Mouse (Mus musculus): ENCODE data around the gene Phb2. TPM values are rescaled to one million over a fixed set of nuclear protein-coding genes. Genes with fewer than 3 reads are reported as not detected.
"Not testable (repeated sequence)": the region's sequence is repeated elsewhere in the genome, so short reads cannot be mapped to it uniquely, and the experiment has no call there.

Gene Phb2
- total RNA-seq (2021): 100 to 1,000 TPM; 133 to 144 TPM
- long read RNA-seq, experiment 1, partial matches to known transcripts: 3 of 169 reads
- long read RNA-seq, experiment 1, other reads (novel, unspliced or antisense): 166 of 169 reads
- long read RNA-seq, experiment 2, partial matches to known transcripts: 2 of 98 reads
- long read RNA-seq, experiment 2, other reads (novel, unspliced or antisense): 95 of 98 reads

- peak; percentile 98 for DNase-seq (ENCODE audit: low spot score in 2 of 2)
Observed at GRCm38 (mm10) chr6:124711824-124712782, at the start of gene Phb2, which contains the start of gene Emg1. Gene Phb2 (plus strand): TSS chr6:124712336. Gene Emg1 (minus strand): TSS chr6:124712178.

GRCm38 (mm10) chr6:124662477-124663423 lies 49.4 kb upstream of the Phb2 start, which contains the start of gene Lpcat3:
Gene Lpcat3 (plus strand): TSS chr6:124663027.
- intact Hi-C loops (cut with DNase I): loop anchor here (2.0 kb wide), 1 partner anchor 40 kb away; no protein-coding TSS in a partner anchor
- DNase-seq (ENCODE audit: low spot score in 2 of 2): peak; percentile 98

More at GRCm38 (mm10) chr6:124711824-124712782, at the start of gene Phb2, which contains the start of gene Emg1:
- intact Hi-C loops (cut with DNase I): loop anchor here (2.0 kb wide), 1 partner anchor 29 kb away; the partner anchor contains the start of gene Grcc10

- intact Hi-C loops (cut with DNase I): loop anchor here (2.0 kb wide), 1 partner anchor 39 kb away; no protein-coding TSS in a partner anchor
- peak in 1 of 2 experiments; percentile 14 for DNase-seq (ENCODE audit: low spot score in 2 of 2)
Observed at GRCm38 (mm10) chr6:124663424-124663795, 48.7 kb upstream of the Phb2 start.

- intact Hi-C loops (cut with DNase I): no loop called here
Observed at GRCm38 (mm10) chr6:124664256-124664655, 47.9 kb upstream of the Phb2 start.

GRCm38 (mm10) chr6:124665011-124665410 lies 47.1 kb upstream of the Phb2 start:
- no peak for DNase-seq (ENCODE audit: low spot score in 2 of 2)
- intact Hi-C loops (cut with DNase I): no loop called here

More at GRCm38 (mm10) chr6:124664256-124664655, 47.9 kb upstream of the Phb2 start:
- DNase-seq (ENCODE audit: low spot score in 2 of 2): no peak

GRCm38 (mm10) chr6:124669234-124669859 lies 42.8 kb upstream of the Phb2 start:
- no peak for DNase-seq (ENCODE audit: low spot score in 2 of 2)
- intact Hi-C loops (cut with DNase I): no loop called here

GRCm38 (mm10) chr6:124670281-124670900 lies 41.7 kb upstream of the Phb2 start:
- DNase-seq (ENCODE audit: low spot score in 2 of 2): no peak
- intact Hi-C loops (cut with DNase I): no loop called here

- DNase-seq (ENCODE audit: low spot score in 2 of 2): no peak
- intact Hi-C loops (cut with DNase I): no loop called here
Observed at GRCm38 (mm10) chr6:124672100-124672499, 40.0 kb upstream of the Phb2 start.

GRCm38 (mm10) chr6:124673619-124674018 lies 38.5 kb upstream of the Phb2 start:
- intact Hi-C loops (cut with DNase I): no loop called here
- peak; percentile 62 to 66 for DNase-seq (ENCODE audit: low spot score in 2 of 2)

- intact Hi-C loops (cut with DNase I): no loop called here
- no peak for DNase-seq (ENCODE audit: low spot score in 2 of 2)
Observed at GRCm38 (mm10) chr6:124674591-124674990, 37.5 kb upstream of the Phb2 start.

GRCm38 (mm10) chr6:124676171-124676570 lies 36.0 kb upstream of the Phb2 start:
- intact Hi-C loops (cut with DNase I): no loop called here

GRCm38 (mm10) chr6:124678769-124679168 lies 33.4 kb upstream of the Phb2 start:
- intact Hi-C loops (cut with DNase I): no loop called here
- no peak for DNase-seq (ENCODE audit: low spot score in 2 of 2)

More at GRCm38 (mm10) chr6:124676171-124676570, 36.0 kb upstream of the Phb2 start:
- no peak for DNase-seq (ENCODE audit: low spot score in 2 of 2)

- intact Hi-C loops (cut with DNase I): no loop called here
- DNase-seq (ENCODE audit: low spot score in 2 of 2): no peak
Observed at GRCm38 (mm10) chr6:124679486-124679885, 32.6 kb upstream of the Phb2 start.

GRCm38 (mm10) chr6:124682291-124682690 lies 29.8 kb upstream of the Phb2 start:
- DNase-seq (ENCODE audit: low spot score in 2 of 2); intact Hi-C loops (cut with DNase I): not testable (repeated sequence)

- intact Hi-C loops (cut with DNase I): no loop called here
- DNase-seq (ENCODE audit: low spot score in 2 of 2): no peak
Observed at GRCm38 (mm10) chr6:124683591-124684417, 28.3 kb upstream of the Phb2 start.

GRCm38 (mm10) chr6:124685606-124686386 lies 26.3 kb upstream of the Phb2 start:
- intact Hi-C loops (cut with DNase I): no loop called here
- DNase-seq (ENCODE audit: low spot score in 2 of 2): no peak

Data from left cerebral cortex, postnatal 14 days (tissue).